Mouse (Mus musculus) c-Kit-positive CD71-positive TER-119-positive erythroid progenitor cells, embryonic 14.5 days (primary cell): ENCODE results near the gene Ndufb5.
"Not testable (repeated sequence)": the region's sequence is repeated elsewhere in the genome, so short reads cannot be mapped to it uniquely, and the experiment has no call there.

Experiments
- DNase-seq: peaks from one replicate; pipeline ENCODE4 v3.0.0-alpha.2; 2013; ENCODE audit warnings: low spot score

Gene Ndufb5

DNA sequence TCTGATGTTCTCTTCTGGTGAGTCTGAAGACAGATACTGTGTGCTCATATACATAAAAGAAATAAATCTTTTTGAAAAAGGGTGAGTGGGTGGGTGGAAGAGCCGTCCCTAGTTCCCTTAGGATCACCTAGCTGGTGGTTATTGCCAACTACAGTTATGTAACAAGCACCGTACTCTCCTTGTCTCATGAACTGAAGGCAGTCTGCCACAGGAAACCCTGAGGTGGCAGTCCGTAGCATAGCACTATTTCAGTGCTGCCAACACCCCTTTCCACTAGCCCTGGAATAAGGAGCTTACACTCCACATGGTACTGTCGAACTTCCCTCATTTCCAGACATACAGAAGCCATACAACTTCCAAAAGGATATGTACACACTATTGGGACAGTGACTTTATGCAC is 8.9 kb upstream of the Ndufb5 start:
- DNase-seq = no peak

DNA sequence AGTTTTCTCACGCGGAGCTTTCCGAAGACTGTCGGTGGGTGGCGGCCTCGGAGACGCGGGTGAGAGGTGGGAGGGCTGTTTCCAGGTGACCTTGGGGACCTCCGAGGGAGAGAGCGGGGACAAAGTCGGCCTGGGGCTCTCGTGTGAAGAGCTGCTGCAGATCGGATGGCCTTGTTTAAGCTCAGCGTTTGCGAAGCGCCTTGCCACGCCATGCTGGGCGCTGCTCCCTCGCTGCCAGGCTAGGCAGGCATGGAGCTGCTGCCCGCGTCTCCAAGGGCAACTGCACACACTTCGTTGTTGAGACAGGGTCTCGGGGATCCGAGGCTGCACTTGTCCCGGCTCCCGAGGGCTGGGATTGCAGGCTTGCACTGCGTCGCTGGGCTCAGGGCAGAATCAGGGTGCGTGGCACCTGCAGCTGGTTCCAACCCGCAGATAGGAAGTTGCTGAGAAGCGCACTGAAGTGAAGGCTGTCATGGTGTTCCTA is 424 bp downstream of the Ndufb5 start, which contains the start of gene Mrpl47:
Gene Mrpl47 (minus strand): TSS at position 434 of the 484 bp plus-strand sequence.
- peak; percentile 24 for DNase-seq

DNA sequence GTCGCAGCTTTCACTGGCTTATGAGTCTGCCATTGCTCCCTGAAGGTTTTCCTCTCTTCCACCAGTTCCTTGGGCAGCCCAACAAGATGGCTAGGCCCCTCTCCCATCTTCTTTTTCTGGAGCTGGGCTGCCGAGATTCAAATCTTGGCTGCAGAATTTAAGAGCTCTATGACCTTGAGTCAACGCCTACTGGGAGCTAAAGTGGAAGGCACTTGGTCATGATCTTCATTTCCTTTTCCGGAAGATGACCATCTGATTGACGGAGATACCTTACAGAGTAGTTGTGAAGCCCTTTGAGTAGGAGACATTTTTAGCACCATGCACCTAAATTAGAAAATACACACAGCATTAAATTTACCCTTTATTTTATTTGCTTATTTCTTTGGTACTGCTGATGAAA is 1.8 kb downstream of the Ndufb5 start:
- no peak for DNase-seq

DNA sequence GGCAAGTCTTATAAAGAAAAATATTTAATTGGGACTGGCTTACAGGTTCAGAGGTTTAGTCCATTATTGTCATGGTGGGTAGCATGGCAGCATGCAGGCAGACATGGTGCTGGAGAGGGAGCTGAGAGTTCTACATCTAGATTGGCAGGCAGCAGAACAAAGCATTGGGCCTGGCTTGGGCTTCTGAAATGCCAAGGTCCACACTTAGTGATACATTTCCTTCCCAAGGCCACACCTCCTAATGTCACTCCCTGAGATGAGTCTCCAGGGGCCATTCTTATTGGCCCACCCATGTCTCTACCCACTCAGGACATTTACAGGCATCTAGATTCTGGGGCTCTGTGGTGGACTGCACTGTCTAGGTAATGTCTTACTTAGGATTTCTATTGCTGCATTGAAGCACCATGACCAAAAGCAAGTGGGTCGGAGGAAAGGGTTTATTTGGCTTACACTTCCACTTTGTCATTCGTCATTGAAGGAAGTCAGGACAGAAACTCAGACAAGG is 5.5 kb downstream of the Ndufb5 start:
- DNase-seq = no peak

DNA sequence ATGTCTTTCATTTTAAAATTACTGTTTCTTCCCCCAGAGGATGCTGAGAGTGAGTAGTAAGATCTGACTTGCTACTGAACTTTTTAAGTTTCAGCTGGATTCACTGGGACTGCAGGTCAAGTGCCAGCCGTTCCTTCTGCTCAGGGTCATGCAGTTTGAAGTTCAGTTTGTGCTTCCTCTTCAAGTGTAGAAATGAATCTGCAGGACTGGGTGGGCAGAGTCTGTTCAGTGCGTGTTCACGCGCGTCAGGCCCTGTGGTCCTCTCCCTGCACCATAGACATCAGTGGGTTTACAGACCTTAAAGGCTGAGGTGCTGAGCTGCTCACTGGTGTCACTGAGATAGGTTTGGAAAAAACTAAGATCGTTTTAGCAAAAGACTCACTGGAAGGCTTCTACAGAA is 8.2 kb downstream of the Ndufb5 start:
- DNase-seq = no peak

DNA sequence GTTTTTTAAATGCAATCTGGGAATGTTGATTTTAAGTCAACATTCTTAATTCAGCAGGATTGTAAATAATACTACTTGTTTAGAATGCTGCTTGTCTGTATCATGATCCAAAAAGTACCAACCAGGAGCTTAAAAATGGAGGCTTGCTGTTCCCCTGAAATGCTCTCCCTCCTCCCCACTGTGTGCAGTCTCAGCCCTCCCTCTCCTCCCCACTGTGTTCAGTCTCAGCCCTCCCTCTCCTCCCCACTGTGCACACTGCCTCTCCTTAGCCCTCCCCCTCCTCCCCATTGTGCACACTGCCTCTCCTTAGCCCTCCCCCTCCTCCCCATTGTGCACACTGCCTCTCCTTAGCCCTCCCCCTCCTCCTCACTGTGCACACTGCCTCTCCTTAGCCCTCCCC is 8.6 kb downstream of the Ndufb5 start:
- not testable (repeated sequence) for DNase-seq

DNA sequence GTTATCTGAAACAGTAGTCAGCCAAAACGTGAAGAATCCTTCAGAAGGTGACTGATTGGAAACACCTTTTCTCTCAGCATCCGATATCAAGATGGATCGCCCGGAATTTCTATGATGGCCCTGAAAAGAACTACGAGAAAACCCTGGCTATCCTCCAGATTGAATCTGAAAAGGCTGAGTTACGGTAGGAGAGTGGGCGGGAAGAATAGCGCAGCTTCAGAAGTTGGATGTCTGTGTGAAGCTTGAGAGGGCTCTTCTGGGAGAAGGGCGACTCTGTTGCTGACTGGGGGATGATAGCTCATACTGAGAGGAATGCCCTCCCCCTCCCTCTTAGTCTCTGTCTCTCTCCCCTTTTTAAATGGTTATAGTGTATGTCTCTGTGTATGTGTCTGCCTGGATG is 11.6 kb downstream of the Ndufb5 start:
- DNase-seq = no peak

DNA sequence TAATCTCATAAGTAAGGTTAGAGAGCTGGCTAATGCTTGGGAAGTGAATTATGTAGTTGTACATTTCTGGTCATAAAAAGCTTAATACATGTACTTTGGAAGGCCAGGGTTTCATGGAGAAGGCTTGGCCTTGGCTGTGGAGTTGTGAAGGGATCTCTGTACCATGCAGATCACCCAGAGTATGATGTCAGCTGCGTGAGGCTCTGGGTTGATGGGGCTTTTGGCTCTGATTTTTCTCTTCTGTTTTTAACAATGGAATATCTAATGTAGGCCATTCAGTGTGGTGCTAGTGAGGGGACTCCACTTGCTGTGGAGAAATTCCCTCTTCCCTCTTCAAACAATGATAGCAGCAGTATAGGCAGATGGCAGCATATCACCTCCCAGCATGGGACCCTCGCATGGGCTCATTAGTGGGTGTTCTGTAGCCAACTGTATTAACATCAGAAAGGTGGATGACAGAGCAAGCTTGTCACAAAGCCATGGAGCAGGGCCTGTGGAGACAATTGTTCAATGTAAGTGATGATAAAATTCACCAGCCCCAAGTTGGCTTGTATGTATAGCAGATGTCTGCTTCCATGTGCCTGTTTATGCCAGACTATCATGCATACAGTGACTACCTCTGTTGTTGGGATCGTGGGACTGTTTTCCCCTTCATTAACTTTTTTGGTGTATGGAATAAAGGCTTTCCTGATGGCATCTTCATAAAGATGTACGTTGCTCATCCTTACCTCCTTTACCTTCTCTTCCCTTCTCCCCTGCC is 13.2 kb downstream of the Ndufb5 start:
- DNase-seq = no peak

DNA sequence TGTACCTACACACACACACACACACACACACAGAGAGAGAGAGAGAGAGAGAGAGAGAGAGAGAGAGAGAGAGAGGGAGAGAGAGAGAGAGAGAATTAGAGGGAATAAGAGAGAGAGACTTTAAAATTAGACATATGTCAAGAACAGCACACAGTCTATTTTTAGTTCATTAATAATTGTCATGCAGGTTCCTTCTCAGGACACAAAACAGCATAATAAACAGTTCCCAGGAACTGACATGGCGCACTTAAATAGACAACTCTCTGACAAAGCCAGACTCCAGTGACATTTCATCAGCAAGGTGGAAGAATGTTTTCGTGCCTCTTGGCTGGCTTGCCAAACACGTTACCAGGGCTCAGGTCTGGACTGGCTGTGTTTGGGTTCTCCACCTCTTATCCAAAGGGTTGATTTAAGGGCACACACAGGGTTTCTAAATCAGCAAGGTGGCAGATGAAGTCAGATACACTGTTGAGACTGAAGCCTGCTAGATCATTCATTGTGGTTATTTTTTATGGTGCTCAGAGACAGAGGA is 17.7 kb downstream of the Ndufb5 start:
- DNase-seq = no peak

DNA sequence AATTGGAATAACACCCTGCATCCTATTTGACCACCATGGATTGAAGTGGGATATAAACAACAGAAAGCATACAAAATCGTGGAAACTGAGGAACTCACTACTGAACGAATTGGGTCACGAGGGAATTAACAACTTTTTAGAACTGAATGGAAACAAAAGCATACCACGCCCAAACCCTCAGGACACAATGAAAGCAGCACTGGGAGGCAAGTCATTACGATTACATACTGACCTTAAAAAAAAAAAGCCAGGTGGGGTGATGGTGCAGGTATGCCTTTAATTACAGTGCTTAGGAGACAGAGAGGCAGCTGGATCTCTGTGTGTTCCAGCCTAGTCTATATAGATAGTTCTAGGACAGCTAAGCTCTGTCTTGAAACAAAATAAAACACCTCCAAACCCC is 22.4 kb downstream of the Ndufb5 start:
- no peak for DNase-seq

DNA sequence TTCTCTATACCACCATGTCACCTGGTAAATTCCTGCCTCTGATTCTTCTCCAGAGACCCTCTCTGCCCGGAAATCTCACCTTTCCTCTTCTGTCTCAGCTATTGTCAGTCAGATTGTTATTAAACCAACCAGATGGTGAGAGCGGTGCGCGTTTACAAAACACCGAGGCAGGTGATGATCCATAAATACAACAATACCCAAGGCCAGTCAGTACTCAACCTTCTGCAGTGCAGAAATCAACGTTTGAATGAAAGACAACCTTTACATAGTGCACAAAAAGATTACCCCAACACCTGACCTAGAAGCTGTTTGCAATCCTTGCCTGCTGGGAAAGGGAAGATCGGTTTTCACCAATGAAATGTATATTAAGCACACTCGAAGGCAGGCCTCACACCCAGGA is 26.2 kb downstream of the Ndufb5 start:
- no peak for DNase-seq

DNA sequence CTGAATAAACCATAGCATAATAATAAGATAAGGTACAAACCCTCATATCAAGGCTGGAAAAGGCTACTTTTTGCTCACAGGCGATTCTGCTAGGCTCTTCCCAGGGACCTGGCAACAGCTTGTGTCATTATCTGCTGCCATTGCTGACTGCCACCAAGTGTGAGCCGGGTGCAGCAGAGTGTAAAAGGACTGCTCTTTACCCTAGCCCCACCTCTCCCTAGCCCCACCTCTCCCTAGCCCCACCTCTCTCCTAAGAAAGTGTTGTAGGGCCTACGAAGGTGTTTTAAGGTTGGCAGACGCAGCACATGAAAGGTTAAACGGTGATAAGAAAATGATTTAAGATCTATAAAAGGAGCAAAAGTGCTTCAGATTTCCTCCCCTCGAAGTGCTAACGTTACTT is 27.1 kb downstream of the Ndufb5 start:
- DNase-seq = no peak

DNA sequence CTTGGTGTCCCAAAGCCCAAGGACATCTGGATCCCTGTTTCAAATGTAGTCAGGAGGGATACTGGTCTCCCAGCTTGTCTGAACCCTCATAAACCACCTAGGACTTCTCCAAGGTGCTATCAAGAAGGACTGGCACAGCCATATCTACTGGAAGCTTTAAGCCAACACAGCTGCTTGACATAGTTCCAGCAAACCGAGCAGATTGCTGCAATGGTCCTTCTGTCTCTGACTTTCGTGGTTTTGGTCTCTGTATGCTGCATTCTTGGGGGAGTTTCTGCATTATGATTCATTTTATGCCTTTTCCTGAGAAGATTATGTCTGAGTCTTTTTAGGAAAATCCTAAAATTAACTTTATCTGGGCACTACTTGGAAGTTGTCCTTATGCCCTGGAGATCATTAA is 34.0 kb downstream of the Ndufb5 start:
- DNase-seq = no peak
